Mouse (Mus musculus) spleen, embryonic (tissue): ENCODE measurements around the gene Olfr836.
"Not testable (repeated sequence)": the region's sequence is repeated elsewhere in the genome, so short reads cannot be mapped to it uniquely, and the experiment has no call there.

Experiments
- CTCF ChIA-PET: fragments of 350-600 bp; sonication (Branson Sonifier 250); formaldehyde crosslinking; loops from one replicate; lab custom pipeline; 2022; lab: Charles Lee

The Olfr836 gene

GRCm38 (mm10) chr9:19120082-19120481, at the start of gene Olfr836:
Gene Olfr836, plus strand, starts transcription at chr9:19120382.
- CTCF ChIA-PET, result no interaction called here

GRCm38 (mm10) chr9:19084986-19085385, 35.2 kb upstream of the Olfr836 start:
- CTCF ChIA-PET, result no interaction called here

- CTCF ChIA-PET, result not testable (repeated sequence)
Measured at GRCm38 (mm10) chr9:19092889-19093753, 27.1 kb upstream of the Olfr836 start.

GRCm38 (mm10) chr9:19097286-19097685, 22.9 kb upstream of the Olfr836 start:
- CTCF ChIA-PET, result no interaction called here

GRCm38 (mm10) chr9:19136017-19136416, 15.8 kb downstream of the Olfr836 start, which contains the start of gene Olfr837:
Gene Olfr837, plus strand, starts transcription at chr9:19136317.
- CTCF ChIA-PET, result no interaction called here
